Mouse (Mus musculus) midbrain, embryonic 13.5 days (tissue): ENCODE results near the gene Ifitm10. TPM values are rescaled to one million over a fixed set of nuclear protein-coding genes. Genes with fewer than 3 reads are reported as not detected.

ENCODE experiments used
- ATAC-seq: fragments of 200-750 bp; cut with Nextera tagmentation; 2 replicates; pipeline ENCODE4 v1.8.0; 2017; ENCODE audit warnings: mild to moderate bottlenecking, moderate TSS enrichment, moderate library complexity
- H3K27ac ChIP-seq: fragments of 300-500 bp; sonication (generic); 2 replicates; pipeline ENCODE4 v1.5.1; 2015; ENCODE audit warnings: inconsistent platforms, mild to moderate bottlenecking, moderate library complexity
- H3K27me3 ChIP-seq: fragments of 300-500 bp; sonication (generic); 2 replicates; pipeline ENCODE4 v1.6.1; 2015; ENCODE audit warnings: mild to moderate bottlenecking, inconsistent platforms
- H3K36me3 ChIP-seq: fragments of 300-500 bp; sonication (generic); 2 replicates; pipeline ENCODE4 v1.6.1; 2015; ENCODE audit warnings: mild to moderate bottlenecking, inconsistent platforms
- H3K4me1 ChIP-seq: fragments of 300-500 bp; sonication (generic); replicated peaks from 2 replicates; pipeline ENCODE4 v1.6.1; 2015; ENCODE audit warnings: inconsistent platforms
- H3K4me2 ChIP-seq: fragments of 300-500 bp; sonication (generic); replicated peaks from 2 replicates; pipeline ENCODE4 v1.6.1; 2015; ENCODE audit warnings: moderate library complexity, mild to moderate bottlenecking, inconsistent platforms
- H3K4me3 ChIP-seq: fragments of 300-500 bp; sonication (generic); replicated peaks from 2 replicates; pipeline ENCODE4 v1.5.1; 2015; ENCODE audit warnings: mild to moderate bottlenecking, inconsistent platforms
- H3K9ac ChIP-seq: fragments of 300-500 bp; sonication (generic); replicated peaks from 2 replicates; pipeline ENCODE4 v1.6.1; 2015; ENCODE audit warnings: mild to moderate bottlenecking, inconsistent platforms
- H3K9me3 ChIP-seq: fragments of 300-500 bp; sonication (generic); 2 replicates; pipeline ENCODE4 v1.6.1; 2016; ENCODE audit warnings: mild to moderate bottlenecking, inconsistent platforms
- WGBS: fragments of 180-500 bp; shearing (Covaris S2); methylation state at CpG from one replicate; pipeline ENCODE4 v1.1.7; 2015; 5-methylcytosine and 5-hydroxymethylcytosine counted together
- polyA plus RNA-seq: library from polyadenylated mRNA; unstranded; fragments of >200 nt; fragmentation: Nextera tagmentation; extraction: Ambion mirVana; gene quantifications from 2 replicates; pipeline ENCODE4 v1.2.1, GENCODE M21; 2015

The Ifitm10 gene
- polyA plus RNA-seq, 1 experiment from 2014 or later = 1.9 TPM

DNA sequence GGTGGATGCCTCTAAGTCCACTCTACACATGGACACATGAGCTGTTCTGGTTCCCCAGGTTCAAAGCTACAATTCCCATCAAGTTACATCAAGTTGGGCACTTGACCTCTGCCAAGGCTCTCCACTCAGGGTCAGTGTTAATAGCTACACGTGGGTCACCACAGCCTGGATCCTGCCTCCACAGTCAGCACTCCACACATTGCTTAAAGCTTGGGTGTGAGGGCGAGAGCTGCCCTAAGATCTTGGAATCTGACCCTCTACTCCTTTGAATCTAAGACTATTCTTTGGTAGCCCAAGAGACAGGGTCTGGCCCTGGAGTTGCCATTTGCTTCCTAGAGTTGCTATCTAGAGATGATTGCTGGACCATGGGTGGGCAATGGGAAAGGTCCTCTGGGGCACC is 15.2 kb upstream of the Ifitm10 start:
- no peak overlapping the region for H3K9ac ChIP-seq
- ATAC-seq = no peak
- no peak overlapping the region; the same call in 1 of the 2 replicates for H3K27ac ChIP-seq
- peaks cover 22% of the 10 kb centered on the region for H3K4me1 ChIP-seq
- no peaks in the 10 kb centered on the region for H3K9me3 ChIP-seq
- H3K4me2 ChIP-seq = no peak overlapping the region
- no peak overlapping the region for H3K4me3 ChIP-seq
- H3K36me3 ChIP-seq = peaks cover 18% of the 10 kb centered on the region
- no peaks in the 10 kb centered on the region for H3K27me3 ChIP-seq
- 92% methylated on average over 2 of the region's 2 CpGs for WGBS

DNA sequence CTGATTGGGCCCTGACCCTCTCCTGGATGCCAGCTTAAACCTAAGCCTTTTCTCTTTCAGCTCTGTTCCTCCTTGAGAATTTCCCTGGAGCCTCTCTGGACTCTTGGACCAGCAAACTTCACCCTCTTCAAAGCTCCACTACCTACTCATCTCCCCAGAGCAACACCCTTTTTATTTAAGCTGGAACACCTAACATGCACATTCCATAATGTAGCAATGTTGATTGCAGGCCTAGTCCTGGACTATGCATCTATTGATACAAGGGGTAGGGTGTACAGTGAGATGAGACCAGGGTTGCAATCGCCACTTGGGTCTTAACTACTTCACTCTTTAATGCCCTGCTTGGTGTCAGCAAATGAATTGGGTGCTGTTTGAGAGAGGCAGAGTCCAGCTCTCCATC is 14.6 kb upstream of the Ifitm10 start:
- H3K4me2 ChIP-seq = peak overlapping the region; percentile 91
- peak; percentile 43 for ATAC-seq
- peaks cover 23% of the 10 kb centered on the region for H3K36me3 ChIP-seq
- peak overlapping the region; percentile 92; the same call in 1 of the 2 replicates for H3K9ac ChIP-seq
- H3K27ac ChIP-seq = peak overlapping the region; percentile 67
- whole genome bisulfite sequencing = 97% methylated on average over 1 of the region's 1 CpGs
- no peaks in the 10 kb centered on the region for H3K27me3 ChIP-seq
- no peaks in the 10 kb centered on the region for H3K9me3 ChIP-seq
- H3K4me1 ChIP-seq = peaks cover 22% of the 10 kb centered on the region
- peak overlapping the region; percentile 85 for H3K4me3 ChIP-seq

DNA sequence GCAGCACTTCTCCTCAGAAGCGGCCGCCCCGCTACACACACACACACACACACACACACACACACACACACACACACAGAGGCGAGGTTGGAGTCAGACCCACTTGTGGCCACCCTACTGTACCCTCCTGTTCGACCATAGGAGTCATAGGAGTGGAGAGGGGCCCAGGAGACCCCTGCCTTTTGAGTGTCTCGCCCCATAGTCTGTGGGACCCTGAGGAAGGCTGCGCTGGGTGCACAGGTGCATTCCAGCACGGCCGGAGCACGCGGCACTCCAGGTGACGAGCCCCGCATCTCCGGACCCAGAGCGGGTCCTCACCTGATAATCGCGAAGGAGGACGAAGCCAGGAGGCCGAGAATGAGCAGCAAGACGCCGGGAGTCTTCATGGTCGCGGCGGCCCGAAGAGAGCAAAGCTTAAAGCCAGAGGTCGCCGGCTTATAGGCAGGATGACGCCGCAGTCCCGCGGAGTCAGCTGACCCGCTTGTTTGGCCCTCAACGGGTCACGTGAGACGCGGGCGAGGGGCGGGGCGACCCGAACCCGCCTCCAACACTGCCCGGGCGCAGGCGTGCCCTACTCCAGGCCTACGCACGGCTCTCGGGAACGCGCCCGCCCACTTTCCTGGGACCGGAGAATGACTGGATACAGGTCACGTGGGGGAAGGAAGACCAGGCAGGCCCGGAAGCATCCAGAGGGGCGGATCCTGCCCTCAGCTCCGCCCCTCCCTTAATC is 14.0 kb upstream of the Ifitm10 start, which contains the start of gene Ctsd:
TSS of gene Ctsd (minus strand) at position 620 of the 730 bp plus-strand sequence.
- Histone ChIP-seq H3K36me3 (peaks cover 30% of the 10 kb centered on the region), H3K27me3 (no peaks in the 10 kb centered on the region), H3K27ac (peak within 1 kb of the TSS; percentile 67), H3K4me3 (peak within 1 kb of the TSS; percentile 85), H3K4me2 (peak within 1 kb of the TSS; percentile 91), H3K9ac (peak within 1 kb of the TSS; percentile 92), H3K4me1 (peaks cover 22% of the 10 kb centered on the region), H3K9me3 (no peaks in the 10 kb centered on the region)
- under 1% methylated on average over 55 of the region's 55 CpGs for WGBS
- peak; percentile 97 for ATAC-seq

DNA sequence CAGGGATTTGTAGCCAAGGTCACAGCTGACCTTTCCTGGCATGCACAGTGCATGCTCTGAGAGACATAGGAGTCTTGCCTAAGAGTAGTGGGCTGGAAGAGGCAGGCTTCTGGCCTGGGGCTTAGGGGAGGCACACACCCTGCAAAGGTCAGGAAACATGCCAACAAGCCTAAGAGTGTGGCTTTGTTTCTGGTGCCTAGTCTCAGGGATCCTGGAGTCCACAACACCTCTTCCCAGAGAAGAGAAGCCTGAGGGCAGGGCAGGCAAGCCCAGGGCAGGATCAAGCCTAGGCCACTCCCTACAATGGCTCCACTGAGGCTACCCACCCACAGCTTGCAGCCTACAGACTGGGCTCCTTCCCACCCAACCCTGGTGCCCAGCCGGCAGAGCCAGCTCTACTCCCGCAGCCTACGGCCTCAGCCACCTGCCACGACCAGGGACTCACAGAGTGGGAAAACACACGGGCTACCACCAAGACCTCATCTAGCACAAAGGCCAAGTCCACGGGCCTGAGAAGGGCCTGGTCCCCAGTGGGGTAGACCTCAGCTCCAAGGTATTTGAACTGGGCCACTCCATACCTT is 13.2 kb upstream of the Ifitm10 start:
- H3K4me2 ChIP-seq = peak overlapping the region; percentile 91
- H3K9me3 ChIP-seq = no peaks in the 10 kb centered on the region
- H3K4me1 ChIP-seq = peaks cover 22% of the 10 kb centered on the region
- no peaks in the 10 kb centered on the region for H3K27me3 ChIP-seq
- WGBS = 67% methylated on average over 6 of the region's 6 CpGs
- no peak; the same call in 1 of the 2 replicates for ATAC-seq
- H3K27ac ChIP-seq = no peak overlapping the region
- peaks cover 38% of the 10 kb centered on the region for H3K36me3 ChIP-seq
- peak overlapping the region; percentile 92 for H3K9ac ChIP-seq
- peak overlapping the region; percentile 85 for H3K4me3 ChIP-seq

DNA sequence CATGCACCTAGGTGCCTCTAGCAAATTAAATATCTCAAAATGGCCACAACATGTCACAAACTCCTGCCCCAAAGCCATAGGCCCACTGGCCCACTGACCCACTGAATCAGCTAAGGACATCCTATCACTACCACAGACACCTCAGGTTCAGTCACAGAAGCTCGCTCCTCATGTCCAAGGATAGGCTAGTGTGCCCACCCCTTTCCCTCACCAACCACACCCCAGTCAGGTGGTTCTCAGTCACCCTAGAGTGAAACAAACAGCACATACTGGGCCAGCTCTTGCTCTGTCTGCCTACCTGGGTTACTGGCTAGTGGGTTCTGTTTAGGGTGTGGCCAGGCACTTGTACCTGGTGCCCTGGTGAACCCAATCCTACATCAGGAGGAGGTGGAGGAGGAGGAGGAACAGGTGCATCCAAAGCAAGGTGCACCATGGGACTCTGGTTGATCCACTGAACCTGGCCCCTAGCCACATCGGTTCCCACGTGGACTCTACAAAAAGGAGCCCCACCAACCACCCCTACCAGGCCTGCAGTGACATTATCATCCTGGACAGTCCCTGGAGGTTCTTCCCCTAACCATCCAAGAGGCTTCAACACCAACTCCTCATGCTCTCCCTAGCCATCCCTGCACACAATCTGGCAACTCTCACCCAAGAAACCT is 12.3 kb upstream of the Ifitm10 start:
- Histone ChIP-seq H3K9me3 (no peaks in the 10 kb centered on the region), H3K4me3 (peak overlapping the region; percentile 85), H3K9ac (peak overlapping the region; percentile 92; the same call in 1 of the 2 replicates), H3K27ac (no peak overlapping the region), H3K4me2 (peak overlapping the region; percentile 91), H3K36me3 (peaks cover 47% of the 10 kb centered on the region), H3K27me3 (no peaks in the 10 kb centered on the region), H3K4me1 (peaks cover 22% of the 10 kb centered on the region)
- 92% methylated on average over 3 of the region's 3 CpGs for WGBS
- ATAC-seq = no peak

DNA sequence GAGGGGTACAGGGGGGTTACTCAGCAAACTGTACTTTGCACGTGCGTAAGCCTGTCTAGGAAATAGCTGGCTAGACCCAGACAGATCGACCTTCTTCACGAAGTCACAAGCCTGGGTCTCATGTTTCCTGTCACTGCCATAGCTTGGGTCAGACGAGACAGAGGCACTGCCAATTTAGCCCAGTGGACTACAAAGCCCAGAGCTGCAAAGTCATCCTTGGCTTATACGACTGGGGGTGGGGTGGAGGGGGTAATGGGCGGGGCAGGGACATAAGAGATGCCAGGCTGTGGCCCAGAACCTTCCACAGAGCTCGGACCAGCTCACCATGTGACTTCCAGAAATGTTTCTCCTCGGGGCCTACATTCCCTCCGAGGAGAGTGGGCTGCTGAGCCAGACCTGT is 10.8 kb upstream of the Ifitm10 start:
- Histone ChIP-seq H3K4me1 (peaks cover 22% of the 10 kb centered on the region), H3K4me2 (no peak overlapping the region), H3K27me3 (no peaks in the 10 kb centered on the region), H3K9ac (no peak overlapping the region), H3K27ac (no peak overlapping the region), H3K9me3 (no peaks in the 10 kb centered on the region), H3K36me3 (peaks cover 62% of the 10 kb centered on the region), H3K4me3 (no peak overlapping the region)
- WGBS = 92% methylated on average over 10 of the region's 10 CpGs
- no peak for ATAC-seq

DNA sequence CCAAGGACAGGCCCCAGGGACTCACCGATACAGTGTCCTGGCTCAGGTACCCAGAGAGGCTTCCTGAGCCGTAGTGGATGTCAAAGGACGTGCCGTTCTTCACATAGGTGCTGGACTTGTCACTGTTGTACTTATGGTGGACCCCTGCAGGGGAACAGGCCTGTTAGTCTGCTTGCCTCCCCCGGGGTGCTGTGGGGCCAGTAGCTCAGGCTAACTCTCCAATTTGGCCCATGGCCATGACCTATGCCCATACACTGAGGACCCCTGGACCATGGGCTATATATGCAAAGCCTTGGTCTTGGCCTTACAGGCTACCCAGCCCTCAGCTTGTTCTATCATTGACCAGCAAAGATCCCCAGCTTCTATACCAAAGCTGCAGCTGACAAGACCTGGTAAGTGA is 9.0 kb upstream of the Ifitm10 start, which contains the start of gene Gm49369:
TSS of gene Gm49369 (minus strand) at position 101 of the 400 bp plus-strand sequence.
- Histone ChIP-seq H3K27me3 (no peaks in the 10 kb centered on the region), H3K9me3 (no peaks in the 10 kb centered on the region), H3K4me3 (no peak within 1 kb of the TSS), H3K27ac (no peak within 1 kb of the TSS), H3K4me1 (peaks cover 22% of the 10 kb centered on the region), H3K36me3 (peaks cover 78% of the 10 kb centered on the region), H3K9ac (no peak within 1 kb of the TSS), H3K4me2 (no peak within 1 kb of the TSS)
- 93% methylated on average over 5 of the region's 5 CpGs for WGBS
- ATAC-seq = no peak

DNA sequence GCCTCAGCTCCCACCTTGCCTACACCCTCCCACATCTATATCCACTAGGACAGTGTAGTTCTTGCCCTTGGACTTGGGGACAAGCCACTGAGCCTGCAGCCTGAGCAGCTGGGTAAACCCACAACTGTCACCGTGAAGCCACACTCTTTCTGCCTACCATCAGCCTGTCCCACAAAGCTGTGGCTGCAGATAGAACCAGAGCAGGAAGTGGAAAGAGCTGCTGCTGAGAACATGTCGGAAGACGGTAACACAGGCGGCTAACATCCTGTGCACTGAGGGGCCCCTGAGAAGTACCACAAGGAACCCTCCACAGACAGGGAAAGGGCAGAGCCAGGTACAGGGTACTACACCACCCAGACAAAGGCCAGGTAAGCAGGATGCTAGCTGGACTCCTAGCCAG is 7.6 kb upstream of the Ifitm10 start:
- H3K9me3 ChIP-seq = no peaks in the 10 kb centered on the region
- WGBS = 96% methylated on average over 4 of the region's 4 CpGs
- H3K9ac ChIP-seq = no peak overlapping the region
- H3K27ac ChIP-seq = no peak overlapping the region
- H3K27me3 ChIP-seq = no peaks in the 10 kb centered on the region
- peaks cover 10% of the 10 kb centered on the region for H3K4me1 ChIP-seq
- no peak for ATAC-seq
- H3K36me3 ChIP-seq = peaks cover 92% of the 10 kb centered on the region
- no peak overlapping the region for H3K4me2 ChIP-seq
- H3K4me3 ChIP-seq = no peak overlapping the region

DNA sequence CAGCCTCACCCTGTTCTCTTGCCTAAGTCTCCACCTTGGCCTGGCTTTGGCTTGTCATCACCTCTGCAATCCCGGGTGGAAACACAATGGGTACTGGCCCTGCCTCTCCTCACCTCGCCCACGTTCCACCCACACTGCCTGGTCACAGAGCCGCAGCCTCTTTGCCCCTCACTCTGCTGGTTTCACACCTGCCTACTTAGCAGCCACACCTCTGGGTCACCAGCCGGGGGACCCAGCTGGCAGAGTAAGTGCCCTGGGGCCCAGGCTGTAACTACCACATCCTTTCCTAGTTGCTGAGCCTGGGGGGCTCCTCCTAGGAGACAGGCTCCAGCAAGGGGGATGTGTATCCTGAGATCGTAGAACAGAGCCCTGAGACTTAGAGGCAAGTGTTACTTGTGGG is 5.6 kb upstream of the Ifitm10 start:
- Histone ChIP-seq H3K36me3 (peaks cover 98% of the 10 kb centered on the region), H3K27ac (no peak overlapping the region), H3K27me3 (no peaks in the 10 kb centered on the region), H3K4me1 (no peaks in the 10 kb centered on the region), H3K4me3 (no peak overlapping the region), H3K9me3 (no peaks in the 10 kb centered on the region), H3K4me2 (no peak overlapping the region), H3K9ac (no peak overlapping the region)
- 95% methylated on average over 6 of the region's 6 CpGs for WGBS
- no peak for ATAC-seq

DNA sequence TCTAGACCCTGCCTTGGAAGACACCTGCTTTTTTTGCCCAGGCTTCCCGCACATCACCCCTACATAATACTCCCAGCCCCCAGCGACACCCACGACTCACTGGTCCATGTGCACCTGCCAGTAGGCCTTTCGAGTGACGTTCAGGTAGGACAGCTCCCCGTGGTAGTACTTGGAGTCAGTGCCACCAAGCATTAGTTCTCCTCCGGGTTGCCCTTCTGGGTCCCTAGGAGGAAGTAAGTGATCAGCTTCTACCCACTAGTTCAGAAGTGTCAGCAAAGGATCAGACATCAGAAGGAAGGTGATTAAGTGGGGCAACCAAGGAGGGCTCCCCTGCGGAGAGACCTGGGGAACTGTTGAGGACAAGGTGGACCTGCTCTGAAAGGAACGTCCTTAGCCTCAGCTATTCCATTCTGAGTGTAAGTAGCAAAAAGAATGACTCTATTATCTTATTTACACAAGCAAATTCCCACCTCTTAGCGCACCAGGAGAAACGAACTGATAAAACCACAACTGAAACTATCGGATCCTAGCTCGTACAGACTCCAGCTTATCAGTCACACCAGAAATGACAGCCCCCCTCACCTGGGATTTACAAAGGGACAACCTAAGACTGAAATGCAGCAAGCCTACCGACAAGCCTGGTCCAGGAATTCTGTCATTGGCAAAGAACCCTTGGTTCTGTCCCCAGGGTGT is 3.8 kb upstream of the Ifitm10 start:
- H3K9me3 ChIP-seq = no peaks in the 10 kb centered on the region
- no peak overlapping the region for H3K27ac ChIP-seq
- peaks cover 82% of the 10 kb centered on the region for H3K36me3 ChIP-seq
- no peak overlapping the region for H3K4me3 ChIP-seq
- H3K4me1 ChIP-seq = peaks cover 2% of the 10 kb centered on the region; the same call in 1 of the 2 replicates
- H3K27me3 ChIP-seq = peaks cover 17% of the 10 kb centered on the region
- H3K9ac ChIP-seq = no peak overlapping the region
- no peak overlapping the region for H3K4me2 ChIP-seq
- WGBS = 93% methylated on average over 14 of the region's 14 CpGs
- no peak for ATAC-seq

DNA sequence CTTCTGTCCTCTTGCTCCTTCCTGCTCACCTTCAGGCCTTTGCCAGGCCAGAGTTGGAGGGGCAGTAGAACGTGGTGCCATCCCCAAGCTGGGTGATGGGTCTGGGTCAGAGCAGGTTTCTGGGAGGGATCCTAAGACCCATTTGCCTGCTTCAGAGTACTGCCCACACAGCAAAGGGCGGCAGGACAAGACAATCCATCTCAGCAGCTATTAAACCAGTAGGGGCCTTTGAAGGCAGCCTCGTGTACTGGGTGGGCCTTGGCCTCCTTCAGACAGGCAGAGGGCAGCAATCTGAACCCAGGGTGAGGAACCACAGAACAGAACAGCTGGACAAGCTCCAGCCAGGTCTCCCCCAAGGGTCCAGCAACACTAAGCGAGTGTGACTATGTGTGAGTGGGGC is 2.5 kb upstream of the Ifitm10 start:
- ATAC-seq = no peak
- 84% methylated on average over 4 of the region's 4 CpGs for WGBS
- H3K9me3 ChIP-seq = no peaks in the 10 kb centered on the region
- peaks cover 12% of the 10 kb centered on the region for H3K4me1 ChIP-seq
- no peak overlapping the region for H3K27ac ChIP-seq
- no peak overlapping the region for H3K4me2 ChIP-seq
- H3K36me3 ChIP-seq = peaks cover 69% of the 10 kb centered on the region
- no peak overlapping the region for H3K9ac ChIP-seq
- H3K27me3 ChIP-seq = peaks cover 29% of the 10 kb centered on the region
- no peak overlapping the region for H3K4me3 ChIP-seq
